Mouse (Mus musculus) mammary gland, adult 2 months (tissue): ENCODE measurements around the gene Panx2. TPM values are rescaled to one million over a fixed set of nuclear protein-coding genes. Genes with fewer than 3 reads are reported as not detected.

Experiments
- polyA plus RNA-seq: library from polyadenylated mRNA; depleted of rRNA; stranded (reverse); fragments of >200 nt; gene quantifications from 2 replicates; pipeline ENCODE4 v1.2.3, GENCODE M21; 2012; ENCODE audit warnings: low replicate concordance; rRNA removed

The Panx2 gene
- polyA plus RNA-seq, result 0.33 and 0.56 TPM in 2 replicates

DNA sequence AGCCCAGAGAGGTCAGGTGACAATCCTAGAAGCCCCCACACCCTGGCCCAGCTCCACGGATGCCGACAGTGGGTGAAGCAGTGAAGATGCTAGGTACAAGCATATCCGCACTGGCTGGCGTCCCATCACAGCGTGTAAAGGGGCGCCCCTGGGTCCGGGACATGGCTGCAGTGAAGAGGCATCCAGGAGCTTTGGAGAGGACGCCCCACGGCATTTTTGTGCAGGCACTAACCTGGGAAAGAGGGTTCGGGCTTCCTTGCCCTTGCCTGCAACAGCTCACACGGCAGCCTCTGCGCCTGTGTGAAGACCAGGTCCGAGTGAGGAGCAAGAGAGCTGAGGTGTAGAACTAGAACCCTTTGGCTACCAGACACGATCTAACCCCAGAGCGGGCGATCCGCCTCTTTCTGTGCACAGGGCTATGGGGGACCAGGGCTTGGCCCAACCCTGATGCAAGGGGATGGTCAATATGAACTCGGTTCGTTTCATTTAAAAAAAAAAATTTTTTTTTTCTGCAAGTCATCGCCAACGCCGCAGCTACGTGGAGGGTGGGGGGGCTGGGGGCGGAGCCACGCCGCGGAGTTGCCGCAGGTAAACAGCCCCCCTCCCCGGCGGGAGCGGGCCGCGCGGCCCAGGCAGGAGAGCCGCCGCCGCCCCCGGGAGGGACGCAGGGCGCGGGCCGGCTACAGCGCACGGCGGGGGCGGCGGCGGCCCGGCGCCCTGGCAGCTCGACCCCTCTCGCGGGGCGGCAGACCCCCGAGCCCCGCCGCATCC is at the start of gene Panx2:
Gene Panx2, plus strand, starts transcription at position 574 of the 771 bp plus-strand sequence.

DNA sequence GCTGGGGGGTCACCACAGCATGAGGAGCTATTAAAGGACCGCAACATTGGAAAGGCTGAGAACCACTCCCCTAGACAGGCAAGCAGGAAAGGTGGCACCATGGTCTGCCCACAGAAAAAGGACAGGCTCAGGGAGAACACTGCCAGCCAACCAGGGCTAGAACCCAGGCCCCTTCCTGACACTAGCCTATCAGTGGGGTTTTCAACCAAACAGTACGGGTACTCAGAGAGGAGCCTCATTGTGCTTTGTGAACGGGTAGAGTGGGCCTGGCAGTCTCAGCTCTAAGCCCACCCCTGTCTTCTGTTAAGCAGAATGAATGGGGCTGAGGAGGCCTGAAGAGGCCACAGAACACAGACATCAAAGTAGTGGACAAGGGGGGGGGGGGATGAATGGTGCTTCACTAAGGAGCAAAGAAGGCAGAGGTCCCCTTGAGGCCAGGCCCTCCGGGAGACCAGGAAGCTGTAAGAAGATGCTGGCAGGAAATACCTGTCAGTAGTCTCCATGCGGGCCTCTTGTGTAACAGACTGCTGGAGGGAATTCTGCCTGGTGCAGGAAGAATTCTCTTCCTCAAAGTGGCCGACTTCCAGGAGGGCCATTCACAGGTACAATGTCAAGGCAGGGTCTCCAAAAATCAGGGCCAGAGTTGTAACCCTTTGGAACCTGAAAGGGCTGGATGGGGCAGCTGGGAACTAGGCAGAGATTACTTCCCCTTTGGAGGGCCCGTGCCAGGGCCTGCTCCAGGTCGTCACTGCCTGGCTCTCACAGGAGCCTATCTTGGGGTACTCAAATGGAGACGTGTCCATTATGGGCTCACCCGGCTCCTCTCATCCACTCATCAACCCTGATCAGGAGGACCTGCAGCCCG is 15.3 kb downstream of the Panx2 start, which contains the start of gene Trabd:
Gene Trabd, plus strand, starts transcription at position 512 of the 865 bp plus-strand sequence.

DNA sequence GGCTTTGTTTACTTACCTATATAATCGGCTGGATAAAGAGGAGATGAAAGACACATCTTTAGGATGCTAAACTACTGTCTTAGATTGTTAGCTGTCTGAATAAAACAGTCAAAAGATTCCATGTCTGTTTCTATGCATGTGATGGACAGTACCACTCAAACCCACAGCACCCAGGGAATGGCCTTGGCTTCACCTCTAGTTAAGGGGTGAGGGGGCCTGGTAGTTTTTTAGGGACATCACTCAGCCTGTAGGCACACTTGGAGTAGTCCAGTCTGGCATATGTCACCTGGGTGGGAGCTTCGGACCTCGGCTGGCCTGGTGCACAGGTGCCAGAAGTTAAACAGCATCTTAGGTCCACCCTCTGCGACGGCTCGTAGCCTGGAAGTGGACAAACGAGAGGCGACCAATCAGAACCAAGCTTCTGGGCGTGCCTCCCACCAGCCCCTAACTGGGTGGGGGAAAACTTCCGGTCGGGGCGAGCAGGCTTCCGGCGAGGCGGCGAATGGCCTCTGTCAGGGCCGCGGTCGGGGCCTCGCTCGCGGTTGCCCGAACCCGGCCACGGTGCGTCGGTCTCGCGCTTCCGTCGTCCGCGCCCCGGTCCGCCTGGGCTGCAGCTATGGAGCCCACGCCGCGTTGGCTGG is 29.2 kb downstream of the Panx2 start, which contains the start of gene Selenoo:
Gene Selenoo, plus strand, starts transcription at position 478 of the 641 bp plus-strand sequence.

GRCm38 (mm10) chr15:89122649-89123366 is 63.3 kb downstream of the Panx2 start, which contains the start of gene Tubgcp6:
Gene Tubgcp6, minus strand, starts transcription at chr15:89123112.

Other genes starting within 250 kb of the Panx2 start
- gene Alg12, start 240.4 kb upstream of the Panx2 start, polyA plus RNA-seq, result 19.0 and 22.9 TPM in 2 replicates
- 20.2 and 24.4 TPM in 2 replicates for gene Creld2, start 240.1 kb upstream of the Panx2 start, polyA plus RNA-seq
- gene Pim3, start 197.5 kb upstream of the Panx2 start, polyA plus RNA-seq, result 32.9 and 70.2 TPM in 2 replicates
- not detected in 2 replicates for gene Ttll8, start 105.3 kb upstream of the Panx2 start, polyA plus RNA-seq
- 0.39 and 0.61 TPM in 2 replicates for gene Mlc1, start 80.7 kb upstream of the Panx2 start, polyA plus RNA-seq
- not detected in 2 replicates for gene Mov10l1, start 76.8 kb upstream of the Panx2 start, polyA plus RNA-seq
- 45.0 and 62.8 TPM in 2 replicates for gene Trabd, start 15.4 kb downstream of the Panx2 start, polyA plus RNA-seq
- 52.7 and 67.8 TPM in 2 replicates for gene Selenoo, start 29.4 kb downstream of the Panx2 start, polyA plus RNA-seq
- 33.0 and 35.5 TPM in 2 replicates for gene Tubgcp6, start 63.4 kb downstream of the Panx2 start, polyA plus RNA-seq
- gene Hdac10, start 69.0 kb downstream of the Panx2 start, polyA plus RNA-seq, result 57.4 and 63.6 TPM in 2 replicates
- gene Mapk12, start 81.0 kb downstream of the Panx2 start, polyA plus RNA-seq, result 14.0 and 43.9 TPM in 2 replicates
- 15.6 and 21.0 TPM in 2 replicates for gene Mapk11, start 89.9 kb downstream of the Panx2 start, polyA plus RNA-seq
- 106 and 146 TPM in 2 replicates for gene Plxnb2, start 121.1 kb downstream of the Panx2 start, polyA plus RNA-seq
- 23.7 and 25.8 TPM in 2 replicates for gene Dennd6b, start 136.8 kb downstream of the Panx2 start, polyA plus RNA-seq
- 133 and 457 TPM in 2 replicates for gene Ppp6r2, start 151.8 kb downstream of the Panx2 start, polyA plus RNA-seq